Mouse (Mus musculus): ENCODE measurements around the gene Trmt1. TPM values are rescaled to one million over a fixed set of nuclear protein-coding genes. Genes with fewer than 3 reads are reported as not detected.

Gene Trmt1
- polyA plus RNA-seq, 1 experiment, result 25.1 TPM

DNA sequence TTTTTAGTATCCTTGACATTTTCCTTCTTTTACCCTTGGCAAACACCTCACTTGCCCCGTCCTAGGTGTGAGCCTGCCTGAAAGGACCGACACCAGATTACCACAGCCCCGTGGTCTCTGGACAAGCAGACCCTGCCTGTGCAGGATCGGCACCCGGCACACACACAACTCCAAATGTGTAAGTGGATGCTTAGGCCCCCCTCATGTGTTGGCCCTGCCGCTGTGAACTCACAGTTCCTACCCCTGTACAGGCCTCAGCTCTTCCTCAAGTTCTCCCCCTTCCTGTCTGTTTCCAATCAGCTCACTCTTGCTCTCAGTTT, 36.4 kb downstream of the Trmt1 start:
- peak overlapping the region; percentile 55 for H3K27ac ChIP-seq (replicated peaks; ENCODE audit: low read depth, low read length)
- H3K4me3 ChIP-seq (ENCODE audit: insufficient read depth, low read depth, low read length), result no peak overlapping the region
- H3K4me1 ChIP-seq (ENCODE audit: control insufficient read depth, insufficient read depth, insufficient read length, low read length), result peaks cover 36% of the 10 kb centered on the region

DNA sequence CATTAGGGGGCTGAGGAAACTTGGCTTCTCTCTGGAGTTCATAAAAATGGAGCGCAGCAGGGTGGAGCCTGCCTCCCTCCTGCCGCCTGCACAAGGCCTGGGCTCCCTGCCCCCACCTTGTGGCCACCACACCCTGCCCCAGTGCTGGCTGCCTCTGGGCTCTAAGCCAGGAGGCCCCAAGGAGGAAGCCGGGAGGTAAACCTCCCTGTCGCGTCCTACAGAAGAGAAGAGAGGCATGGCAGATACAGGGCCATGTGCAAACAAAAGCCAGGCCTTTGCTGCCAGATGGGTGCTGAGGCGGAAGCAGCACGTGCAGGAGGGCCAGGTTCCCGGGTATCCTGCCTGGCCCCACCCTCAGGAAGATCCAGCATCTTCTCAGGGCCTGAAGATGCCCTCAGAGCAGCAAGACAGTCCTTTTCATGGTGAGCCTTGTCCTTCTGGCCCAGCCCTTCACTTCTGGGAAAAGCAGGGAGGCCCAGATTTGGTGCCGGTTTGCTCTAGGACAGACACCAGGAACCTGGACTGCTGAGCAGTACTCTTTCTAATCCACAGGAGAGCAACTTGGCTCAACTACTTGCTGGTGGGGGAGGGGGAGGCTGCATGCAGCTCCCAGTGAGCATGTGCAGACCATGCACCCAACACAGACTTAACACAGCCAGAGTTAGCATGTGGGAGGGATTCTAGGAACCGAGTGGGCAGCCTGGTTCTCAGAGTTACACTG, 36.9 kb downstream of the Trmt1 start, which contains the start of gene G430095P16Rik:
Gene G430095P16Rik (plus strand): TSS at position 158 of the 721 bp plus-strand sequence.
- Histone ChIP-seq H3K4me1 (ENCODE audit: control insufficient read depth, insufficient read depth, insufficient read length, low read length) (peaks cover 36% of the 10 kb centered on the region), H3K4me3 (ENCODE audit: insufficient read depth, low read depth, low read length) (no peak within 1 kb of the TSS), H3K27ac (replicated peaks; ENCODE audit: low read depth, low read length) (peak within 1 kb of the TSS; percentile 56)

DNA sequence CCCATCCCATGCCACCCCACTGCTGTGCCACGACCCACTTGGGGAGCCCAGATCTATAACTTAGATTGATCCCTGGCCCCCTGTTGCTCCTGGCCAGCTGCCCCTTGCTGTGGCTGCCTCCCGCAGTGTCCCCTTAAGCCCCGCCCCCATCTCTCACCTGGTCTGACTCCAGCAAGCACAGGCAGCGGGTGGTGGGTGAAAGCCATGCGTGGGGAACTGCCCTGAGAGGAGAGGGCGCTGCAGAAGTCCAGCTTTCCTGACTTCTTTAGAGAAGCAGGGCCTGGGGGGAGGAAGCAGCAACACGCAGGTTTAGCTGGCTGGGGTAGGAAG, 37.4 kb downstream of the Trmt1 start:
- Histone ChIP-seq H3K4me3 (ENCODE audit: insufficient read depth, low read depth, low read length) (no peak overlapping the region), H3K4me1 (ENCODE audit: control insufficient read depth, insufficient read depth, insufficient read length, low read length) (peaks cover 36% of the 10 kb centered on the region), H3K27ac (replicated peaks; ENCODE audit: low read depth, low read length) (peak overlapping the region; percentile 56; the same call in 1 of the 2 replicates)

DNA sequence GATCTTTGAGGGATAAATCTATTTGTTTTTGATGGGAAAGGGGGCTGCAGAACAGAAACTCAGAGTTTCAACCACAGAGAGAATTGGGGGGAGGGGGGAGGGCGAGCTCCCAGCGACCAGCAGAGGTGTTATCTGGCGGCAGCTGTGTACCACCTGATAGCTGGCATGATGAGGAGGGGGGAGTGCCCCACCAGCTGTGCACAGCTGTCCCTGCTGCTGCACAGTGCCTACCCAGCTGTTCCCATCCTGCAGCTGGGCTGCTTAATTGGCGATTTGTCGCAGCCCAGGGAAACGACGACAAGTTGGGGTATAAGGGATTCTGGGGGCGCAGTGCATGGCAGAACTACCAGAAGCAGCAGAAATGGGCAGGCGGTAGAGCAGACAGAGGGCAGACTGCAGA, 38.6 kb downstream of the Trmt1 start:
- Histone ChIP-seq H3K4me3 (ENCODE audit: insufficient read depth, low read depth, low read length) (no peak overlapping the region), H3K27ac (replicated peaks; ENCODE audit: low read depth, low read length) (0 out of 2 replicates have a peak overlapping the region, but pooled peaks have one; percentile 56), H3K4me1 (ENCODE audit: control insufficient read depth, insufficient read depth, insufficient read length, low read length) (peaks cover 38% of the 10 kb centered on the region)

DNA sequence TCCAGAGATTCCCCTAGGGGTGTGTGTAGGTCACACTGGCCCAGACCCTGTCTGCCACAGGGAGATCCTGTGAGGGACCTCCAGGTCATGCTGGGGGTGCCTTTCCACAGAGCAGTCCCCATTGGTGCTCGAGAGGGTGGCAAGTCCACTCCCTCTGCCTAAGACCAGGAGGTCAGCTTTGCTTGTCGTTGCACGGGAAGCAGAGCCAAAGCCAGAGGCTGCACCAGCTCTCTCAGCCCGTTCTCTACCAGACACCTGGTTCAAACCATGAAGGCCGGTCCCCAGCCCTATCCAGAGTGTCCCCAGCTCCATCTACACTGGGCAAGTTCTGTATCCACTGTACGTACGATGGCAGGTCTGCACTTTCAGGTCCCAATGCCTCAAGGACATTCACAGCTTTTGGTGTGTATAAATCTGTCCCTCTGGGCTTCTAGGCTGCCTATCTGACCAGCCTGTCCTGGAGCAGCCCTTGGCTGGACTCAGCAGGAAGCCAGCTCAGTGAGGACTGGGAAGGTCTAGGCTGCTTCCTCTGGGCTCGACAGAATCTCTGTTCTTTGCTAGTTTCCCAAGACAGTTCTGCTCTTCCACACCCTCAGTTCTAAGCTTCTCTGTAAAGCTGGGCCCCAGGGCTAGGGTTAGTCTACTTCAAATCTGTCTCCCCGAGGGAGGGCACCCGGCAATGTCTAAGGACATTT, 39.3 kb downstream of the Trmt1 start:
- peak overlapping the region; percentile 56 for H3K27ac ChIP-seq (replicated peaks; ENCODE audit: low read depth, low read length)
- H3K4me3 ChIP-seq (ENCODE audit: insufficient read depth, low read depth, low read length), result no peak overlapping the region
- H3K4me1 ChIP-seq (ENCODE audit: control insufficient read depth, insufficient read depth, insufficient read length, low read length), result peaks cover 45% of the 10 kb centered on the region

DNA sequence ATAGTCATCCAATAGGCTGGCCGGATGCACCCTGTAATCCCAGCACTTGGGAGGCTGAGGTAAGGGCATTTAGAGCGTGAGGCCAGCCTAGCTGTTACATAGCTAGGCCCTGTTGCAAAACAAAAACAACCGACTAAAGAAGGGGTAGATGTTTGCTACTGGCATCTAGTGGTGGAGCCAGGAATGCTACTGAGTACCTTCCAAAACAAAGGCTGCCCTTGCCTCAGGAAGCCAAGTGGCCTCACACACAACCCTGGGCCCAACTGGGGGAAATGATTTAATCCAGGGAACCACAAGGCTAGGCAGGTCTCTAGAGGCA, 39.8 kb downstream of the Trmt1 start:
- peak overlapping the region; percentile 56 for H3K27ac ChIP-seq (replicated peaks; ENCODE audit: low read depth, low read length)
- peaks cover 50% of the 10 kb centered on the region for H3K4me1 ChIP-seq (ENCODE audit: control insufficient read depth, insufficient read depth, insufficient read length, low read length)
- no peak overlapping the region for H3K4me3 ChIP-seq (ENCODE audit: insufficient read depth, low read depth, low read length)

DNA sequence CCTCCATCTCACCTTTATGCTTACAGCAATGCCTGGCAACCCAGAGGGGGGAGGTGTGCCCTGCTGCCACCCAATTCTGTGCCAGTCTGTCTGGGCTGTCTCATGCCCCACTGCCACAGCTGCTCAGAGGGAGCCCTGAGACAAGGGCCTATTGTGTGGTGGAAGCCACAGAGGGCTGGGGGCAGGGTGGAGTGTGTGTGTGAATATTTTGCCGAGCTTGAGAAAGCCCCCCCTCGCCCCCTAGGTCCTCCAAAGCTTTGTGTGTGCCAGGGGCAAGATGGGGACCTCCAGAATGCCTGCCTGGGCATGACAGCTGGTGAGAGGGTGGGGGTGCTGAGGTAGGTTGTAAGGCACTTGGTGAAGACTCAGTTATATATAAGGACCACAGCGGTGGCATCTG, 42.4 kb downstream of the Trmt1 start:
- peaks cover 62% of the 10 kb centered on the region for H3K4me1 ChIP-seq (ENCODE audit: control insufficient read depth, insufficient read depth, insufficient read length, low read length)
- H3K27ac ChIP-seq (replicated peaks; ENCODE audit: low read depth, low read length), result no peak overlapping the region

DNA sequence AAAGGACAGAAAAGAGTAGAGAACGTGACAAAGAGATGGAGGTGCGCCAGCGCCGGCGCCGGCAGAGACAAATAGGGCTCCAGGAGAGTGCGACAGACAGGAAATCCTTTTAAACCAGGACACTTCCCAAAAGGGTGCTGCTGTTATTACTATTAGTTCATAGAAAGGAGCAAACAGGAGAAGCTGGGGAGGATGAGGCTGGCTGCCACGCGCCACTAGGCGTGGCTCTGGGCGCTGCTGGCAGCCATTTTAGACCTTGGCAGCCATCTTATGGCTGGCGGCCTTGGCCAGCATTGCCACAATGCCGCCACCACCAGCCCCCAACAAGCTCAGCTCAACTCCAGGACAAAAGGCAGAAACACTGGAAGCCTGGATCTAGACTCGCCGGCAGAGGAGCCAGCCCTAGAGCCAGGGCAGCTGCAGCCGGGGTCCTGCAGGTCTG, 43.8 kb downstream of the Trmt1 start:
- Histone ChIP-seq H3K27ac (replicated peaks; ENCODE audit: low read depth, low read length) (peak overlapping the region; percentile 56), H3K4me1 (ENCODE audit: control insufficient read depth, insufficient read depth, insufficient read length, low read length) (peaks cover 56% of the 10 kb centered on the region), H3K4me3 (ENCODE audit: insufficient read depth, low read depth, low read length) (no peak overlapping the region)

More for the DNA sequence above, 42.4 kb downstream of the Trmt1 start:
- no peak overlapping the region for H3K4me3 ChIP-seq (ENCODE audit: insufficient read depth, low read depth, low read length)

DNA sequence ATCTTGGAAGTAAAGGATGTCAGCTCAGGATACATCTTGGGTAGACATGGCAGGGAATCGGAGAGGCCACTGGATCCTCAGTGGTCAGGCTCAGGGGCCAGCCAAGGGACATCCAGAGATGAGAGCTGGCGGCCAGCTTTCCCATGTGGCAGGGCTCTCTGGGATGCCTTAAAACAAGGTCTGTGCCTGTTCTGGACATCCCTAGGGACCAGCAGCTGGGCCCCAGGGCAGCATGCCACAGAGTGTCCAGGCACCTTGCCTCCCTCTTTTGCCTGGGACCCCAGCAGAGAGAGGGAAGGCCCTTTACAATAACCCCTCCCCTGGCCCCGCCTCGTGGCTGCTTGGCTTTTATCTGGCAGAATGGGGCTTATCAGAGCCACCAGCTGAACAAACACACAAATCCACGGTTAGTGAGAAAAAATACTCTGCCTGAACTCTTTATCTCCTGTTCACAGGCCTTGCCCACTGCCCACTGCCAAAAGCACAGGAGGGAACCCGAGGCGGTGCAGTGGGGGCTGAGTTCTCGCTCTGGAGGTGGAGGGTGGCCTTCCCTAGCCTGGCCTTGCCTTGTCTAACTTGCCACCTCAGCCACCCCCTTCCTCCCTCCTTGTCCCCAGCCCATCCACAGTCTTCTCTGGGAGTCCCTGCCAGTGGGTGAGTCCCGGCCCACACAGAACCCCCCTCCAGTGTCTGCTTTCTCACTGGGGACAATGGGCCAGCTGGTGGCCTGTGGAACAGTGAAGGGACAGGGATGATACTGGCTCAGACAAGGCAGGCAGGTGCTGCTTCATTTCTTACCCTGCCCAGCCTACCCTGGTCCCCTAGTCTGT, 44.6 kb downstream of the Trmt1 start:
- Histone ChIP-seq H3K4me1 (ENCODE audit: control insufficient read depth, insufficient read depth, insufficient read length, low read length) (peaks cover 48% of the 10 kb centered on the region), H3K27ac (replicated peaks; ENCODE audit: low read depth, low read length) (peak overlapping the region; percentile 56), H3K4me3 (ENCODE audit: insufficient read depth, low read depth, low read length) (no peak overlapping the region)

DNA sequence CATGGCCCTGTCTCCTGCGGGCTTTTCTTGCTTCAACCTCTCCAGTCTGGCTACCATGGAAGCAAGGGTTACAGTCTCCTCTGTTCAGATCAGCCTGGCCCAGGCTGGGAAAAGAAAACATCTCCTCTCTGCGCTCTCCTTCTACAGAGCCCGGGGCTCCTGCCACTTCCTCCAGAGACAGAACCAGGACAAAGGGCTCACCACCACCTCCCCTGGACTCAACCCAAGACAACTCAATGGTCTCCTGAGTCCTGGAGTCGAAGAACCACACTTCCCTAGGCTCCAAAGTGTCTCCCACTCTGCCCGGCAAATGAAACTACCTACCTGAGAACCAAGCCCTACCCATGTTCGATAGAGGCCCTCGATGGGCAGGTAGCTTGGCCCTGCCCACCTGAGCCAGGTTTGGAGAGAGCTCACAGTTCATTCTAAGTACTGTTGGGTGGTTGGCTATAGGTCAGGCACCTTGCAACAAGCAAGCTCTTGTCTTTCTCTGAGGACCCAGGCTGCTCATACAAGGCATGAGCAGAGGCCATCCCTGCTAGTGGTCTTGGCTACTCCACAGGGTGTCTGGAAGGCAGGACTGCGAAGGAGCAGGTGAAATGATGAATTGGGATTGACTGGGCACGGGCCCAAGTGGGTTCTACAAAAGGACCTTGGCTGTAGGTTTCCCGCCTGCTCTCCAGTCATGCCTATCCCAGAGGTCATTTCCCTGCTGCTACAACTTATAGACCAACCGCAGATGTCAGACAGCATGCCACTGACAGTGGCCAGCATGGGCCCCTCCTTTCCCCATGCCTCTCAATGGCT, 45.5 kb downstream of the Trmt1 start:
- Histone ChIP-seq H3K4me1 (ENCODE audit: control insufficient read depth, insufficient read depth, insufficient read length, low read length) (peaks cover 55% of the 10 kb centered on the region), H3K4me3 (ENCODE audit: insufficient read depth, low read depth, low read length) (no peak overlapping the region), H3K27ac (replicated peaks; ENCODE audit: low read depth, low read length) (peak overlapping the region; percentile 46)

DNA sequence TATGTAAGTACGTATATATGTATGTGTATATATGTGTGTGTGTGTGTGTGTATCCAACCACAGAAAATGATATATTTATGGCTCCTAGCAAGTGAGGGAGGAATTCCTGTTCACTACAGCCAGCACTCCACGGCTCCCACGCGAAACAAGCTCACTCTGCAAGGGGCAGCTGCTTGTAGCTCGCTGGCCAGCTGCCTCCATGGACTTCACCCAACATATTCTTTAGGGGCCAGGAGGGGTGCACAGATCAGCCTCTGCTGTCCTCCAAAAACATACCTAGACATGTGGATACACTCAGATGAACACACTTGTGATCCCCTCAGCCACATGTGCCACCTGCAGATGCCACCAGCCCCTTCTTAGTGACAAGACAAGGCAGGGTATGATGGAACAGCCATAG, 46.4 kb downstream of the Trmt1 start:
- peak overlapping the region; percentile 6; the same call in 1 of the 2 replicates for H3K27ac ChIP-seq (replicated peaks; ENCODE audit: low read depth, low read length)

DNA sequence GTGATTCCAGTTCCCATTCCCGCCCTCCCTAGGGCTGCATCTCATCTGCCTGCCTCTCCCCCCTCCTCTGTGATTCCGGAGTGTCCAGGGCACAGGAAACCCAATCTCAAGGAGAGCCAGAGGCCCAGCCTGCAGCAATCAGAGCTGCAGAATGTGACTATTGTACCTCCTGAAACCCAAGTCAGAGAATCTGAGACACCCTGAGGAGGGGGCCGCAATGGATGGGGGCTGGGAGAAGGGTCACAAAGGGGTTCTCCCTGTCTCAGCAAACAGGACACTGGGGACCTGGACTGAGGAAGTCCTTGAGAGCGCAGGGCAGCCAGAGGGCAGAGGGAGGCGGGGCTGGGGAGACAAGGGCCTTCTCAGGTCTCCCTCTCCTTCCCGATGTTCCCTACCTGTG, 46.9 kb downstream of the Trmt1 start:
- Histone ChIP-seq H3K4me1 (ENCODE audit: control insufficient read depth, insufficient read depth, insufficient read length, low read length) (peaks cover 59% of the 10 kb centered on the region), H3K4me3 (ENCODE audit: insufficient read depth, low read depth, low read length) (no peak overlapping the region), H3K27ac (replicated peaks; ENCODE audit: low read depth, low read length) (no peak overlapping the region)

More for the DNA sequence above, 46.4 kb downstream of the Trmt1 start:
- H3K4me3 ChIP-seq (ENCODE audit: insufficient read depth, low read depth, low read length), result no peak overlapping the region
- H3K4me1 ChIP-seq (ENCODE audit: control insufficient read depth, insufficient read depth, insufficient read length, low read length), result peaks cover 56% of the 10 kb centered on the region

DNA sequence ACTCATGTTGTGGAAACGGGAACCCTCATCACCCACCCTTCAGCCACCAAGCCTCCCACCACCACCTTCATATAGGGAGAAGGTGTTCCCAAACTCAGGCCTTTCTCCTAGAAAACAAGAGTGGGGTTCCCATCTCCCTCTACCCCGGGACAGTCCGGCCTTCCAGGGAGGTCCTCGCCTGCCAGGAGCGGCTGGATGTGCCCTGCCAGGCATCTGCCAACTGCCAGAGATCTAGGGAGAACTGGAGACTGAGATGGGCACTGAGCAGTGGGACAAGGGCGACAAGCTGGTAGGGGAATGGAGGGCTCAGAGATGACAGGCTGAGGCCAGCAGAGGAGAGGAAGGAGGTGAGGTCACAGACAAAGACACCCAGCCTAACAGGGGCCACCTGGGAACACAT, 47.9 kb downstream of the Trmt1 start:
- peaks cover 59% of the 10 kb centered on the region for H3K4me1 ChIP-seq (ENCODE audit: control insufficient read depth, insufficient read depth, insufficient read length, low read length)
- H3K27ac ChIP-seq (replicated peaks; ENCODE audit: low read depth, low read length), result no peak overlapping the region
- H3K4me3 ChIP-seq (ENCODE audit: insufficient read depth, low read depth, low read length), result no peak overlapping the region

DNA sequence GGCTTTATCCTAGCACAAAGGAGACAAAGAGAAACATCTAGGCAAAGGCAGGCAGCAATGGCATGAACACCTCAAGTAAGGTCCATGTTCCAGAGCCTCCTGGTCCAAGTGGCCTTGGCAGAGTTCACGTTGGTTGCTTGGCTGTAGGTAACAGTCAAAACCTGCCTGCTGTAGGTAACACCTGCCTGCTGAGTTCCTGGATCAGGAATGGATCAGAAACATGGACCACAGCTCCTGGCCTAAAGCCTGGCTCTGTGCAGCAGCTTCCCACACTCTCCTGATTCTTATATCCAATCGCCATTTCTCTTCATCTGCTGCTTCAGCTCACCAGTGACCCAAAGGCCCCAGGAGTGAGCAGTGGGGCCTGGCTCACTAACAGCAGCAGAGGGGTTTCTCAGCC, 48.6 kb downstream of the Trmt1 start:
- no peak overlapping the region for H3K27ac ChIP-seq (replicated peaks; ENCODE audit: low read depth, low read length)
- peaks cover 57% of the 10 kb centered on the region for H3K4me1 ChIP-seq (ENCODE audit: control insufficient read depth, insufficient read depth, insufficient read length, low read length)
- H3K4me3 ChIP-seq (ENCODE audit: insufficient read depth, low read depth, low read length), result no peak overlapping the region

DNA sequence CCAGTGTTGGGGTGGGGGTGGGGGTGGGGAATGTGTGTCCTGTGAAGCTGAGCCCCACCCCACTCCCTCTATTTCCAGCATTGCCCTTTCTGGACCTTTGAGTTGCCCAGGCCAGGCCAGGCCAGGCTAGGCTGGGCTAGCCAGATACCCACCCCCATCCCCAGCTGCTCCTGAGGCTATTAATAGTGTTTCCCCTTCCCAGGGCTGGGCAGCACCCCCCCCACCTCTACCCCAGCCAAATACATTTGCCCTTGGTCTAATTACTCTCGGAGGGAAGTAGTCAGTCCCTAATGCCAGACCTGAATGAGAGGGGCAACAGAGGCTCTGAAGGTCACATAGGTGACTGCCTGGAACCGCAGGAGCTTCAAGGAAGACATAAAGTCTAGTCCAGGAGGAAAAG, 49.5 kb downstream of the Trmt1 start:
- Histone ChIP-seq H3K4me3 (ENCODE audit: insufficient read depth, low read depth, low read length) (no peak overlapping the region), H3K4me1 (ENCODE audit: control insufficient read depth, insufficient read depth, insufficient read length, low read length) (peaks cover 50% of the 10 kb centered on the region)

More for the DNA sequence above, 49.5 kb downstream of the Trmt1 start:
- H3K27ac ChIP-seq (replicated peaks; ENCODE audit: low read depth, low read length), result peak overlapping the region; percentile 4; the same call in 1 of the 2 replicates

Data from brown adipose tissue, adult 24 weeks (tissue).